Mouse (Mus musculus) neural tube, embryonic 11.5 days (tissue): ENCODE results near the gene Scaper. TPM values are rescaled to one million over a fixed set of nuclear protein-coding genes. Genes with fewer than 3 reads are reported as not detected.

Source experiments
- ATAC-seq: fragments of 200-750 bp; cut with Nextera tagmentation; 2 replicates; pipeline ENCODE4 v1.8.0; 2017; ENCODE audit warnings: moderate number of reproducible peaks, mild to moderate bottlenecking, moderate TSS enrichment, moderate library complexity; ENCODE audit not compliant: insufficient read depth, low FRiP score, low TSS enrichment
- DNase-seq: peaks from one replicate; pipeline ENCODE4 v3.0.0-alpha.2; 2015; ENCODE audit warnings: low spot score
- H3K27ac ChIP-seq: fragments of 300-500 bp; sonication (generic); 2 replicates; pipeline ENCODE4 v1.5.1; 2014; ENCODE audit warnings: low read depth, mild to moderate bottlenecking, low read length
- H3K27me3 ChIP-seq: fragments of 300-500 bp; sonication (generic); 2 replicates; pipeline ENCODE4 v1.6.1; 2014; ENCODE audit warnings: mild to moderate bottlenecking, low read length, mixed read lengths; ENCODE audit not compliant: control insufficient read depth, insufficient read depth
- H3K36me3 ChIP-seq: fragments of 300-500 bp; sonication (generic); 2 replicates; pipeline ENCODE4 v1.6.1; 2014; ENCODE audit warnings: mild to moderate bottlenecking, low read length, moderate library complexity, mixed read lengths; ENCODE audit not compliant: control insufficient read depth, insufficient read depth
- H3K4me1 ChIP-seq: fragments of 300-500 bp; sonication (generic); 2 replicates; pipeline ENCODE4 v1.6.1; 2014; ENCODE audit warnings: low read length, mixed read lengths; ENCODE audit not compliant: control insufficient read depth, insufficient read depth
- H3K4me2 ChIP-seq: fragments of 300-500 bp; sonication (generic); 2 replicates; pipeline ENCODE4 v1.6.1; 2014; ENCODE audit warnings: low read depth, mild to moderate bottlenecking, moderate library complexity
- H3K4me3 ChIP-seq: fragments of 300-500 bp; sonication (generic); 2 replicates; pipeline ENCODE4 v1.5.1; 2014; ENCODE audit warnings: low read depth, low read length
- H3K9ac ChIP-seq: fragments of 300-500 bp; sonication (generic); 2 replicates; pipeline ENCODE4 v1.6.1; 2014; ENCODE audit warnings: mild to moderate bottlenecking, low read length
- H3K9me3 ChIP-seq: fragments of 300-500 bp; sonication (generic); 2 replicates; pipeline ENCODE4 v1.6.1; 2016; ENCODE audit warnings: low read length; ENCODE audit not compliant: control insufficient read depth
- WGBS: fragments of 180-500 bp; shearing (Covaris S2); extraction: QIAGEN DNeasy Blood & Tissue Kit; methylation state at CpG from one replicate; pipeline ENCODE4 v1.1.7; 2014; 5-methylcytosine and 5-hydroxymethylcytosine counted together
- polyA plus RNA-seq: library from polyadenylated mRNA; unstranded; fragments of >200 nt; fragmentation: Nextera tagmentation; extraction: Ambion mirVana; gene quantifications from 2 replicates; pipeline ENCODE4 v1.2.1, GENCODE M21; 2014

Scaper gene
- polyA plus RNA-seq, 1 experiment from 2014 or later: 13.7 TPM

DNA sequence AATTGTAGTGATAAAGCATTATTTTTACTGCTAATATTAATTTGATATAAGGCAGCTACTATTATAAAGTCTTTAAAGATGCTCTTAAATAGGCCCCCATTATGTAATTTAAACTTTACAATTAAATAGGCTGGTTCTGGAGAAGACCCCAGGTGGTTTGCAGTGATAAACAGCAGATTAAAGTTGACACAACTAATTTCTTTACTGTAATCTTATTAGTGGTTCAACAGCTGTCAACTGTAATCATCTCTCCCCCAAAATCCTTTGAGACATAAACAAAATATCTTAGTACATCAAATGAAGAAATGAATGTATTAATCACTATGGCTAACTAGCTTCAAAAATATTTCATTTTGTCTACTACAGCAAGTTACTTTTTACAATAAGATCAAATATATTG, 260.8 kb downstream of the Scaper start:
- no peak for DNase-seq
- H3K27ac ChIP-seq: no peak overlapping the region
- ATAC-seq: no peak
- no peak overlapping the region for H3K9ac ChIP-seq
- H3K4me2 ChIP-seq: no peak overlapping the region
- no peaks in the 10 kb centered on the region for H3K9me3 ChIP-seq
- H3K27me3 ChIP-seq: no peaks in the 10 kb centered on the region
- H3K4me3 ChIP-seq: no peak overlapping the region
- H3K36me3 ChIP-seq: no peaks in the 10 kb centered on the region
- no peaks in the 10 kb centered on the region for H3K4me1 ChIP-seq

DNA sequence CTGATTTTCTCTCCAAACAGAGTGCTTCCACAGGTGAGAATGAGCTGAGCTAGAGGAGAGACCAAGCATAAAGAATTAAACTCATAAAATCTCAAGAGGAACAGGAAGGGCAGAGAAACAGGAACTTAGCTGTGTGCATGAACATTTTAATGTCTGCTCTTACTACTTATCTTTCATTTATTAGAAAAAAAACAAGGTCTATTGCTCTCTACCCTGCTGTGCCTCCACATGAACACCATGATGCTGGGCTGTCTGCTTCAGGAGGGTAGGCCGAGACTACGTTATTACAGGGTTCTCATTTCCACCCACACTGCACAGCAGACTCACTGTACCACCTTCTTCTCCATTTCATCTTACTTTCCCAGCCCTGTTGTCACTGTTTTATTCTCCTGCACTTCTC, 291.5 kb downstream of the Scaper start:
- DNase-seq: no peak
- H3K9ac ChIP-seq: no peak overlapping the region
- 92% methylated on average over 2 of the region's 2 CpGs for WGBS

DNA sequence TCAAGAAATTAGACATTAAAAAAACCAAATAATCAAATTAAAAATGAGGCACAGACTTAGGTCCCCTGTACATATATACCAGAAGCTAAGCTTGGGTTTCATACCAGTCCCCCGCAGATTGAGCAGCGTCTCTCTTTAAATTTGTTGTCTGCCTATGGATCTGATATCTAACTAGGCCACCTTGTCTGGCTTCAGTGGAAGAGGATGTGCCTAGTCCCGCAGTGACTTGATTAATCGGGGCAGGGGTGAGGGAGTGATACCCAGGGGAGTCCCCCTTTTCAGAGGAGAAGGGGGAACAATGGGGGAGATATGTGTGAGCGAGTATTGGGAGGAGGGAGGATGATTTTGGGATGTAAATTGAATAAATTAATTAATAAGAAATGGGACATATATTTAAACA, 310.9 kb downstream of the Scaper start:
- H3K9me3 ChIP-seq: no peaks in the 10 kb centered on the region
- H3K4me1 ChIP-seq: no peaks in the 10 kb centered on the region
- H3K4me3 ChIP-seq: no peak overlapping the region
- H3K4me2 ChIP-seq: no peak overlapping the region
- H3K9ac ChIP-seq: no peak overlapping the region
- DNase-seq: no peak
- H3K36me3 ChIP-seq: no peaks in the 10 kb centered on the region
- H3K27me3 ChIP-seq: no peaks in the 10 kb centered on the region
- no peak overlapping the region for H3K27ac ChIP-seq
- 86% methylated on average over 5 of the region's 5 CpGs for WGBS
- no peak for ATAC-seq

More for the DNA sequence above, 291.5 kb downstream of the Scaper start:
- H3K27me3 ChIP-seq: no peaks in the 10 kb centered on the region
- no peak overlapping the region for H3K27ac ChIP-seq
- no peak overlapping the region for H3K4me2 ChIP-seq
- H3K9me3 ChIP-seq: no peaks in the 10 kb centered on the region
- ATAC-seq: no peak
- no peak overlapping the region for H3K4me3 ChIP-seq
- no peaks in the 10 kb centered on the region for H3K36me3 ChIP-seq
- no peaks in the 10 kb centered on the region for H3K4me1 ChIP-seq

DNA sequence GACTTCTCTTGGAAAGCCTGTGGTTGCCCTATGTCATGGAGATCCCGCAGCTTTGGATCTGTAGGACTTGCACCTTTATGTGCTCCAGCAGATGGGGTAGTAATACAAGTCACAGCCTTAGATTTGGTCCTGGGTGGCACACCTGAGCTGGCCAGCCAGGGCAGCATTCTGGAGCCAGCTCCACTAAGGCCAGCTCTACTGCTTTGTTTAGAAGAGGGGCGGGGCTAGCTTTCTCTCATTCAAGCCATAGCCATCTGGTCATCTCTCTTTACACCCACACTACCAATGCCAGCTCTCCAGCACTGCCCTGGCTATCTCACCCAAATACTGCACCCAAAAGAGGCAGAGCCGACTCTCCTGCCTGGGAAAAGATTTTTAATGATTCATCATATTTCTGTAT, 323.2 kb downstream of the Scaper start:
- Histone ChIP-seq H3K27me3 (no peaks in the 10 kb centered on the region), H3K27ac (no peak overlapping the region), H3K9ac (no peak overlapping the region), H3K36me3 (no peaks in the 10 kb centered on the region), H3K4me2 (no peak overlapping the region), H3K4me1 (no peaks in the 10 kb centered on the region), H3K9me3 (no peaks in the 10 kb centered on the region), H3K4me3 (no peak overlapping the region)
- WGBS: 74% methylated on average over 3 of the region's 3 CpGs
- no peak for ATAC-seq
- DNase-seq: no peak

DNA sequence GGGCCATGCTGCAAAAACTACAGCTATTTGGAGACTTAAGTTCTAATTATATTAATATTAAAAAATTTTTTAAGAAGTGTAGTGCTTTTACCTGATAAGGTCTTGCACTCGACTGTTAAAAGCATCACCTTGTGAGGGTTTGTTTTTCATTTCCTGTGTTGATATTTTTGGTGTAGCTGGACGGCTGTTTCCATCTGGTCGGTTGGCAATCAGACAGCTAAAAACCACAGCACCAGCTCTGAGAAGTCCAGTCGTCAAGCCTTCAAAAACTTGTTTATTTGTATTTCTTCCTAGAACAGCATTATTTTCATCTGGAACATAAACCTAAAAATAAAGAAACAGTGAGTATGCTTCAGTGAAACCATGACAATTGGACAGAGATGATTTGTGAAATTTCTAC, 328.2 kb downstream of the Scaper start:
- no peak overlapping the region for H3K4me3 ChIP-seq
- no peak overlapping the region for H3K4me2 ChIP-seq
- H3K9ac ChIP-seq: no peak overlapping the region
- WGBS: 73% methylated on average over 4 of the region's 4 CpGs
- H3K27me3 ChIP-seq: no peaks in the 10 kb centered on the region
- ATAC-seq (no peak), DNase-seq (no peak)
- no peaks in the 10 kb centered on the region for H3K36me3 ChIP-seq
- no peaks in the 10 kb centered on the region for H3K9me3 ChIP-seq
- H3K27ac ChIP-seq: no peak overlapping the region
- H3K4me1 ChIP-seq: peaks cover 7% of the 10 kb centered on the region

DNA sequence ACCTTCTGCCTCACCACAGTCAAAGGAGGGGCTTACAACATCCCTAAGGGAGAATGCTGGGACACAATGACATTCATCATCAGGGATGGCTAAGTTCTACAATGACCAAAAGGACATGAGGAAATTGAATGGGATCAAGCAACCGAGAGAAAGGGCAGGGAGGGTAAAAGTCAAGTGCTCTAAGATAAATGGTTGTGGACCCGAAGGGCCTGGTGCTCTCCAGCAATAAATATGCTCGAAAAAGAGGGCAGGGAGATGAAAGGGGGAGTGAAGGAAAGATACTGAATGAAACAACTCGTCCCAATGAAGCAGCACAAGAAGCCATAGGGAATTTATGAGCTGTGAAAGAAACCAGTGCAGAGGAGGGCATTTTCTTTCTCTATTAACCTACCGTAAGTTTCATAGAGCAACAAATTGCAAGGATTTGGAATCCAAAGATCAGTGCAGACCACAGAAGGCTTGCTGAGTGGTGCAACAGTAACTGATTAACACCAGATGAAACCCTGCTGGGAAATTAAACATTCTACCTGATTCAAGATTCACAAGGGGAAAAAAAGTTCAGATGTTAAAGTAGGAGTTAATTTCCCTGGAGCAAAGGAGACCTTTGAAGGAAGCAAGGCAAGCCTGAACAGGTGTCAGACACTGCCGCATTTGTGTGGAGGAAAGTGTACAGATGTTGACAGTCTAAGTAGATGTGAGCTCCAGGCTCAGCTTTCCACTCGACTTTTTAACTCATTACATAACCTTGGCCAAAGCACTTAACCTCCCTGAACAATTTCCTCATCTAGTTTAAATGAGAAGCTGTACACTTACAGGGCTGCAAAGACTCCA, 329.0 kb downstream of the Scaper start:
- Histone ChIP-seq H3K4me1 (peaks cover 7% of the 10 kb centered on the region), H3K27me3 (no peaks in the 10 kb centered on the region), H3K4me2 (no peak overlapping the region), H3K36me3 (no peaks in the 10 kb centered on the region), H3K9me3 (no peaks in the 10 kb centered on the region), H3K27ac (no peak overlapping the region), H3K9ac (no peak overlapping the region), H3K4me3 (no peak overlapping the region)
- 10% methylated on average over 7 of the region's 7 CpGs for WGBS
- no peak for DNase-seq
- no peak for ATAC-seq

DNA sequence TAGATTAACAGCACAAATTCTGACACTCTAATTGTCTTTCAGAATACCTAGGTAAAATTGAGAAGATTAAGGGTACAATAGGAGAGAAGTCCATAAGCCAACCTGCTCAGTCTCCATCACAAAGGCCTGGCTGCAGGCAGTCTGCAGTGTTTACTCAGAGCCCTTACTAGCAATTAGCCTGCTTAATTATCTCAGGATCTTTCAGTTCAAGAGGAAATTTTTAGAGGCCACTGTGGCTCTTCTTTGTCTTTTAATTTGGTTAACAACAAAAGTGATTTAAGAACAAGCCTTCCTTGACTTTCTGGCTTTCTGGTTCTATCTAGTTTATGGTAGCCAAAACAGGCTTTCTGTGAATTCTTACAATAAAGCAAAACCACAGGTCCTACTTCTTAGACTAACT, 339.3 kb downstream of the Scaper start:
- Histone ChIP-seq H3K9me3 (no peaks in the 10 kb centered on the region), H3K4me1 (no peaks in the 10 kb centered on the region), H3K27me3 (no peaks in the 10 kb centered on the region), H3K36me3 (no peaks in the 10 kb centered on the region), H3K27ac (no peak overlapping the region), H3K4me3 (no peak overlapping the region), H3K9ac (no peak overlapping the region), H3K4me2 (no peak overlapping the region)
- DNase-seq (no peak), ATAC-seq (no peak)

DNA sequence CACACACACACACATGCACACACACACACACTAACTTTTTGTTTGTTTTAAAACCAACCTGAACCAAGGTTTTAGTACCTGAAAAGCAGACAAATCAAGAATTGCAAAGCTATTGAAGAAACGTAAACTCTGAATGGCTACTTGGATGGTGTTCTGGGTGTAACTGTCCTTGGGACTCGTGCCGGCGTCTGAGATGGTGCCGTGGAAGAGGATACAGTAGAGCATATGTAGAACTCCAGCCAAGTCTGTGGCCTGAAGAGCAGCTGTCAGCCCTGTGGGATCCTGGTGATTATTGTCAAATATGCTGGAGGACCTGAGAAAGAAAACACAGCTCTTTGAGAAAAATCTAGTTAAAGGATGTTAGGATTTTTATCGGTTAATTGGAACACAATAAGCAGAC, 351.8 kb downstream of the Scaper start:
- no peaks in the 10 kb centered on the region for H3K9me3 ChIP-seq
- H3K27ac ChIP-seq: no peak overlapping the region
- no peak overlapping the region for H3K4me3 ChIP-seq
- no peak overlapping the region for H3K9ac ChIP-seq
- H3K4me2 ChIP-seq: no peak overlapping the region
- no peaks in the 10 kb centered on the region for H3K27me3 ChIP-seq
- no peaks in the 10 kb centered on the region for H3K4me1 ChIP-seq
- H3K36me3 ChIP-seq: no peaks in the 10 kb centered on the region
- WGBS: 93% methylated on average over 6 of the region's 6 CpGs
- DNase-seq (no peak), ATAC-seq (no peak)

DNA sequence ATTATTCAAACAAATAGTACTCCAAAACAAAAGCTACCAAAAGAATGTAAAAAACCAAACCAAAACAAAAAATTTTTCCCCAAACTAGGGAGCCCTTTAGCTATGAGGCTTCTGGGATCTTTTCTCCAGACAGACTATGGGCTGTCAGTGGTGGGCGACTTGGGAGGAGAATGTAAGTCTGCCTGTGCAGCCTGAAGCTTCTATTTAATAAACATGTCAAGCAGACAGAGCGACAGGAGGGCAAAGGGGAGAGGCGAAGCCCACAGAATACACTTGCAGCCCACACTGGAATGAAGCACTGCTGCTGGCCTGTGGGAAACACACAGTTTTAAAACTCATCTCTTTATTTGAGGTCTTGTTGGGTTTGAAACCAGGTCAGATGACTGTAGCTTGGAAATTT, 356.5 kb downstream of the Scaper start:
- no peaks in the 10 kb centered on the region for H3K27me3 ChIP-seq
- H3K9ac ChIP-seq: no peak overlapping the region
- ATAC-seq (no peak), DNase-seq (no peak)
- no peak overlapping the region for H3K4me3 ChIP-seq
- no peaks in the 10 kb centered on the region for H3K4me1 ChIP-seq
- no peaks in the 10 kb centered on the region for H3K9me3 ChIP-seq
- H3K4me2 ChIP-seq: no peak overlapping the region
- no peak overlapping the region for H3K27ac ChIP-seq
- 33% methylated on average over 3 of the region's 3 CpGs for WGBS
- no peaks in the 10 kb centered on the region for H3K36me3 ChIP-seq
